Mouse (Mus musculus): ENCODE measurements around the gene Luc7l3. TPM values are rescaled to one million over a fixed set of nuclear protein-coding genes. Genes with fewer than 3 reads are reported as not detected.
A peak's percentile ranks its signal among the peaks of the same experiment; 100 is the strongest.

Luc7l3 gene
- total RNA-seq, 1 experiment from 2014 or later, result 210 TPM

DNA sequence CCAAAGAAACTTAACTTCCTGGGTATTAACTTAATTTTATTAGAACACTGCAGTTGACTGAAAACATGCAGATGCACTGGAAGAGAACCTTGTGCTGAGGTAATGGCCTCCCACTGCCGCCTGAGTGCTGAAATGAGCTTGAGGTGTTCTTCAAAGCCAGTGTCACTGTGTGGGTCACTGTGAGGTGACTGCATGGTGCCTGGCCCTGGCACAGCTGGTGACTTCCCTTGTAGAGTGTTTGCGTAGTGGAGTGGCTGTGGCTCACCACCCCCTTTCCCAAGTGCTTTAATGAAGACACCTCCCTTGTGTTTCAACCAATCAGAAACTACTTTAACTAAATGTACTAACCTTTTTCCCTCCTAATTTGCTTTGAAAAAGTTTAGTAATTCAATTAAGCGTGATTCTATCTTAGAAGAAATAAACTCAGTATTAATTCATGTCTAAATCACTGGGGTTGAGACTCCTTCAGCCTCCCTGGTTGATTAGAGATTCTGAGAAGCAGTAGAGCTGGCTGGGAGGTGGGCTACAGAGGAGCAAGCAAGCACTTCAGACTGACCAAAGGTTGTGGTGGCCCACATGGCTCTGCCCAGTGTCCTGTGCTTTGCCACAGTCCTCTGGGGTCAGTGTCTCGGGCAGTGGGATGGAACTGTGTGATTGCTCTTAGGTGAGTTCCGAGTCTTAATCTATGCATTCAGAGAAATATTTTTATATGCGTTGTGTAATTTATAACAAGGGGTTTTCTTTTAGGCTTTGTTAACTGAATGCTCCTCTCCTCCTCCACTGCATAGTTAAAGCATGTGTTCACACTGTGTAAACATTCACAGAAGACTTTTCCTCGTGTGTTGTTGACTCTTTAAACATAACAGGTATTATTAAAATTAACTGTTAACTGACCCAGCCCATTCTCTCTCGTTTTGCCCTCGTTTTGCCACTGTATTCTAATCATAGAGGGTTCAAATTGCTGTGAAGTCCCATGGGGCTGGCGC lies 19.5 kb upstream of the Luc7l3 start:
- no peak for ATAC-seq (replicated peaks; ENCODE audit: insufficient number of reproducible peaks, low FRiP score, low TSS enrichment, poor library complexity, severe bottlenecking)

DNA sequence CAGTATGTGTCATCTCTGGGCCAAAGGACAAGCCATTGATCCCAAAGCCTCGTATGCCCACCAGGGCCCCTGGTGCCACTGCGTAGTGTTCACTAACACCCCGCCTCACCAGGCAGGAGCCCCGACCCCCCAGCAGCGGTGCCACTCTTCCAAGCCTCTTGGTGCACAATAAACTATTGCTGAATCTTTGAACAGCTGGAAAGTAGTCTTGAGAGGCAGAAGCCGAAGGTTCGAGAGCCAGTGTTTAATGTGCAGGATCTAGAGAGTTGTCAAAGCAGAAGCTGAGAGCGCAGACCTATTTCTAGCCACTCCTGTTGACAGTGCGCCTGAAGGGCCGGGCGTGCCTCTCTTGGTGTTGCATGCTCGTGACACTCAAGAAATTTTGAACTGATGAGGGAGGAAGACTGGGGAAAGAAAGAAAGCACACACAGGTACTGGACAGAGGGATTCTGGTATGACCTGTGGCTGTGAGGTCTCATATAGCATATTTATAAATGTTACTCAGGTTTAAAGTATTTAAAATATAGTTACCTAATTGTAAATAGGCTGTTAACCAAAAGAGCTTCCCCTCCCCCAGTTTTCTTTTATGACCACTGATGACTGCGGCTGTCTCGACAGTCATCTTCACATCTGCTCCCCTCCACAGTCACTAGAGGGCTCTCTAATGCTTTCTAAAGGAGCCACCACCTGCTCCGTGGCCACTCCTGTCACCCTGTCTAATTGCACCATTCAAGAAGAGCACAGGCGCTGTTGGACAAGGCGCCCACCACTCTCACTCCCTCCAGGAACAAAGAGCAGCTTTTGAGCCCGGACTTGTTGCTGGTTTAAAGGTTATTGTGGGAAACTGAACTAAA lies 18.2 kb upstream of the Luc7l3 start:
- 0 out of 2 replicates have a peak, but pooled peaks have one; percentile 35 for ATAC-seq (replicated peaks; ENCODE audit: insufficient number of reproducible peaks, low FRiP score, low TSS enrichment, poor library complexity, severe bottlenecking)

DNA sequence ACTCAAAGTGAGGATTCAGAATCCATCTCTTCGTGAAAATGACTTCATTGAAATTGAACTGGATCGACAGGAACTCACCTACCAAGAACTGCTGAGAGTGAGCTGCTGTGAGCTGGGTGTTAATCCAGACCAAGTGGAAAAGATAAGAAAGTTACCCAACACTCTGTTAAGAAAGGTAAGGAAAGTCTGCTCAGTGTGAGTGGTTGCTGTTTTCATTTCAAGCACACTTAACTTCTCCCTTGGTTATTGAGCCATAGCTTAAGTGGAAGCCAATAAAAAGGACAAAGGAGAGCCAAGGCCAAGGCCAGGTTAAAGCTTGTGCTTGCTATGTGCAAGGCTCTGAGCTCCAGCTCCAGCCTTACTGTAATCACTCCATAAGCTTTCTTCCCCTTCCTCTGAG lies 16.6 kb upstream of the Luc7l3 start:
- no peak for ATAC-seq (replicated peaks; ENCODE audit: insufficient number of reproducible peaks, low FRiP score, low TSS enrichment, poor library complexity, severe bottlenecking)

DNA sequence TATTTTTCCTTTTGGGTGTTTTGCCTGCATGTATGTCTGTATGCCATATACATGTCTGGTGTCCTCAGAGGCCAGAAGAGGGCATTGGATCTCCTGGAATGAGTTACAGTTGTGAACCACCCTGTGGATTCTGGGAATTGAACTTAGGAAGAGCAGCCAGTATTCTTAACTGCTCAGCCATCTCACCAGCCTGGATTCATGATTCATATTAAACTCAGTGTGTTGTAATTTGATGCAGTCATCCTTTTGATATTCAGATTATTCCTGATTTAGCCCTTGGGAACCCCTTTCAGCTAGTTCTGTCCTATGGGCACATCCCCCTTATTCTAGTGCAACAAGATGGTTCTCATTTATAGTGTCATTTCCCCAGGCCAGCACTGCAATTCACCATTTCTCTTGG lies 14.8 kb upstream of the Luc7l3 start:
- ATAC-seq (replicated peaks; ENCODE audit: insufficient number of reproducible peaks, low FRiP score, low TSS enrichment, poor library complexity, severe bottlenecking), result no peak

DNA sequence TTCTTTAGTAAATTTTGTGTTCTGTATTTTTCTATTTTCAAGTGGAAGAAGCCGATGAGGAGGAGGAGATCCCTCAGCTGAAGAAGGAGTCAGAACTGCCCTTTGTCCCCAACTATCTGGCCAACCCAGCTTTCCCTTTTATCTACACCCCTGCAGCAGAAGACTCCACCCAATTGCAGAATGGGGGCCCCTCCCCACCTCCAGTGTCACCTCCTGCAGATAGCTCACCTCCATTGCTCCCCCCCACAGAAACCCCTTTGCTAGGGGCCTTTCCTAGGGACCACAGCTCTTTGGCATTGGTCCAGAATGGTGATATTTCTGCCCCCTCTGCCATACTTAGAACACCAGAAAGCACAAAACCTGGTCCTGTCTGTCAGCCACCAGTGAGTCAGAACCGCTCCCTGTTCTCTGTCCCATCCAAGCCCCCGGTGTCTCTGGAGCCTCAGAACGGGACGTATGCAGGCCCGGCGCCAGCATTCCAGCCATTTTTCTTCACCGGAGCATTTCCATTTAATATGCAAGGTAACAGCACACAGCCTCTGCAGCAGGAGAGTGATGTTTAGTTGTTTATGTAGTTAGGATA lies 12.7 kb upstream of the Luc7l3 start:
- no peak for ATAC-seq (replicated peaks; ENCODE audit: insufficient number of reproducible peaks, low FRiP score, low TSS enrichment, poor library complexity, severe bottlenecking)

DNA sequence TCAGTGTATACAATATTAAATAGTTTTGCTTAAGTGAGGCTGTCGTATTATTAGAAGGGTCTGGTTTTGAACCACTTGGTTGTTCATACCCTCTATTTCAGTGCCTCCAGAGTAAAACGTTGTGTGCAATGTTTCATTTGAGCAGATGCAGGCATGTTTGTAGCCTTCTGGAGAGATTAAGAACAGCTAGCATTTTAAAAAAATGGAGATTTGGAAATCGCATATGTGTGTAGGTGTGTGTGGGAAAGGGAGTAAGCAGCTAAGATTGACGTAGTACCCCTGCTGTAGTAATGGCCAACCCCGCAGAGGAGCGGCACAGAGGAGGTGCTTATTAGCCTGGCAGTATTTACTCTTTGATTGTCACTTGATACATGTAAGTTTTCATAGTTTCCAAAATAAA lies 10.9 kb upstream of the Luc7l3 start:
- ATAC-seq (replicated peaks; ENCODE audit: insufficient number of reproducible peaks, low FRiP score, low TSS enrichment, poor library complexity, severe bottlenecking), result no peak

DNA sequence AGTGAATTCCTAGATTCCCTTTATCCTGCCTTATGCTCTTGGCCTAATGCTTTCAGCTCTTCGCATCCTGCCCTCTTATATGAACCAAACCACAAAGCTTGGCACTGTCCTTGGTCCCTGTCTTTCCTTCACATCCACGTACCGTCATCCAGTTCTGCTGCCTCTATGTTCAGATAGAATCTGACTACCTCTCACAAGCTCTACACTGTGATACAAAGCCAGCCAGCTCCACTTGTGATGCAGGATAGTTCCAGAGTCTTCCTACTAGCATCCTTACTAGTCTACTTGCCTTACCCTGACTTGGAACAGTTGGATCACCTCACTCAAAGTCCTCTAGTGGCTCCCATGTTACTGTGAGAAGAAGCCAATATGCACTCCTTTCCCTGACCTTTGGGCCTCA lies 8.4 kb upstream of the Luc7l3 start:
- ATAC-seq (replicated peaks; ENCODE audit: insufficient number of reproducible peaks, low FRiP score, low TSS enrichment, poor library complexity, severe bottlenecking), result no peak

DNA sequence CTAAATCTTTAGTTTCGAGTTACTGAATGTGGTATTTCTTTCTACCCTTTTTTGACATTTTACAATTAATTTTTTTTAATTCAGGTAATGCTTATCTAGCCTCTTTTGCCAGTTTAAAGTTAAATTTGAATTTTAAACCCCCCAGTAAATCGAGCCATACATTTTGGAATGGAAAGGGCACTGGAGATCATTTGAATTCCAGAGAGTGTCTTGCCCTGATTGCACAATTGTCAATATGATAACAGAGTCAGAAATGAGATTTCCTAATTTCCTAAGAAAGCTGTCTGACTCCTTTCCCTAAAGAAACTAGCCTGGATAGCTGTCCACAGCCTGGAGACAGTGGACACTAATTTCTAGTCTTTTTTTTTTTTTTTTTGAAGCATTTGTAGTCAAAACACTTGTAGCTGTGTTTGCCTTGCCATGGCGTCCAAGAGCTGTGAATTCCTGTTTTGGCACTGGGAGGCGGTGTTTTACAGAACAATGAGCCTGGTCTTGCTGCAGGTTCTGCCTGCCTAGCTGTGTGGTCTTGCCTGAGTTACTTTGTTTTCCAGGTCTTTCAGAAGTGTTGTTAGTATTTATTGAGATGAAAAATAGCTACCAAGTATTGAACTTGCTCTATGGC lies 7.6 kb upstream of the Luc7l3 start:
- no peak for ATAC-seq (replicated peaks; ENCODE audit: insufficient number of reproducible peaks, low FRiP score, low TSS enrichment, poor library complexity, severe bottlenecking)

DNA sequence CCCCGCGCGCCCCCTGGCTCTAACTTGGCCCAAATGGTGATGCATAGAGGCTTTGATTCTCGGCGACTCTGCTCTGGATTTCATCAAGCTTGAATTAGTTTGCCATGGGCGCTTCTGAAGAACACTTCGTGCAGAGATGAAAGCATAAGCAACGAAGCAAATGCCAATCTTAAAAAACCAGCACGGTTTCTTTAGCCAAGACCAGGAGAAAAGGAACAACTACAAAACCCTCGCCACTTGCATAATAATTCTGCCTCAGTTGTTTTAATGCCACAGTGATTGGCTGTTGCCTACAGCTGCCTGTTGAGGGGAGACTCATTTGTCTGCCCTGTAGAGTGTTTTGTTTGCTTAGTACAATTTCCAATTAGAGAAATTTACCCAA lies 6.8 kb upstream of the Luc7l3 start:
- no peak for ATAC-seq (replicated peaks; ENCODE audit: insufficient number of reproducible peaks, low FRiP score, low TSS enrichment, poor library complexity, severe bottlenecking)

DNA sequence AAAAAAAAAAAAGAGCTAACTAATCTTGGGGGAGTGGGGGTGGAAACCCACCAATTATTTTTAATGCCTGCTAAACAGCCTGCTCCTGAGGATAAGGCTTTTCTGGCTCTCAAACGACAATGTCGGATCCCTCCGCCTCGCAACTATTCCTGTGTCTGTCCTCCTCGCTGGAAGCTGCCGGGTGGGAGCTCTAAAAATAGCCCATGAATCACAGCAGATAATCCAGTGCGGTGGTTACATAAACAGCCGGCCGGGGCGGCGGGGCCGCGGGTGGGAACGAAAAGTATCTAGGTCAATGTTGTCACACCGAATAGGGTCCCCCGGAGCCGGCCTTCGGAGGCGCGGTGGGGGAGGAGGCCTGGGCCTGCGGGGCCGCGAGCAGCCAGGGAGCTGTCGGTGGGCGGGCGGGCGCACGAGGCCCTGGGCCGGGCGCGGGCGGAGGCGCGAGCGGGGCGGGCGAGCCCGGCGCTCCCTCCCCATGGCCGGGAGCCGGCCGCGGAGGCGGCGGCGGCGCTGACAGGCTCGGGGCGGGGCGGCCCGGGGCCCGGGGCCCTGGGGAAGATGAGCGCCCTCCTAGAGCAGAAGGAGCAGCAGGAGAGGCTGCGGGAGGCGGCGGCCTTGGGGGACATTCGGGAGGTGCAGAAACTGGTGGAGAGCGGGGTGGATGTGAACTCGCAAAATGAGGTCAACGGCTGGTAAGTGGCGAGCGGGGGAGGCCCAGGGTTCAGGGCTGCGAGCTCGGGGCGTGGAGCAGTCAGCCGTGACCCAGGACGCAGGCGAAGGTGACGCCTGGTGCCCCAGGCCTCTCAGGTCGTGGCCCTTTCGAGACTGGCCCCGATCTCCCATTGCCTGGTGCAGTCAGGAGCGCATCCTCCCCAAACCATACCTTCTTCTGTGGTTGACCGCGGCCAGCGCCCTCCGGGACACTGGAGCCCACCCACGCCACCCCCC lies 6.2 kb upstream of the Luc7l3 start, which contains the start of gene Ankrd40:
Gene Ankrd40, plus strand, starts transcription at position 309 of the 951 bp plus-strand sequence.
- peak; percentile 87 for ATAC-seq (replicated peaks; ENCODE audit: insufficient number of reproducible peaks, low FRiP score, low TSS enrichment, poor library complexity, severe bottlenecking)

DNA sequence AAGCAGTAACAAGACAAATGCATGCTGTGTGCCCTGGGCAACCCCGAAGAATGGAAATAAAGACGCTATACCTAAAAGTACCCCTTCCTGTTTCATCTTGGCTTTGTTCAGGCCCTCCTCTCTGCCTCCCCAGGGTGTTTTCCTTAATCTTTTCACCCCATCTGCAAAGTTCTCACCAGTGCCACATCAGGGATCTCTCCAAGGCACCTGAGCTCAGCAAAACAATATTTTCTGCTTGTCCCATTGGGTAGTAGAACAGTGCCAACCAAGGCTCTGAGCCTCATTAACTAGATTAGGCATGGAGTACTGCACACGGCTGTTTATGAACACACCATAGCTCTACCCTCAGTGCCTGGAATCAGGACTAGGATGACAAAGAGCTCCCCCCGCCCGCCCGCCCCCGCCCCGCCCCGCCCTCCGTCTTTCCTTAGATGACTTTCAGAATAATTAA lies 5.2 kb upstream of the Luc7l3 start:
- no peak for ATAC-seq (replicated peaks; ENCODE audit: insufficient number of reproducible peaks, low FRiP score, low TSS enrichment, poor library complexity, severe bottlenecking)

DNA sequence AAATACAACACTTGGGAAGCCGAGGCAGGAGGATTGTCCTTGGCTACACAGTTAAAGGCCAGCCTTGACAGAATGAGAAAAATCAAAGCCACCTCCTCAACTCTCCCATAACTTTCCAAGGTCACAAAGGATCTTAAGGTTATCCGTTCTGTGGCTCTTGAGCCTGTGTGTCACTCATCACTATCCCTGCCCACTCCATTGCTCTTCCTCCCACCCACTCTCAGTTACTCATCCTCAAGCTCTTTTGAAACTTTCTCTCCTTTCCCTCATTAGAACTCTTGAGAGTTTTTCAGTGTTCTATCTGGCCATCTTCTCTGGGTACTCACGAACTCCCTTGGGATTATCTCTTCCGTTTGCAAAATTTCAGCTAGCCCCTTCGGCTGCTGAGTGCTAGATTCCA lies 2.8 kb upstream of the Luc7l3 start:
- no peak for ATAC-seq (replicated peaks; ENCODE audit: insufficient number of reproducible peaks, low FRiP score, low TSS enrichment, poor library complexity, severe bottlenecking)

DNA sequence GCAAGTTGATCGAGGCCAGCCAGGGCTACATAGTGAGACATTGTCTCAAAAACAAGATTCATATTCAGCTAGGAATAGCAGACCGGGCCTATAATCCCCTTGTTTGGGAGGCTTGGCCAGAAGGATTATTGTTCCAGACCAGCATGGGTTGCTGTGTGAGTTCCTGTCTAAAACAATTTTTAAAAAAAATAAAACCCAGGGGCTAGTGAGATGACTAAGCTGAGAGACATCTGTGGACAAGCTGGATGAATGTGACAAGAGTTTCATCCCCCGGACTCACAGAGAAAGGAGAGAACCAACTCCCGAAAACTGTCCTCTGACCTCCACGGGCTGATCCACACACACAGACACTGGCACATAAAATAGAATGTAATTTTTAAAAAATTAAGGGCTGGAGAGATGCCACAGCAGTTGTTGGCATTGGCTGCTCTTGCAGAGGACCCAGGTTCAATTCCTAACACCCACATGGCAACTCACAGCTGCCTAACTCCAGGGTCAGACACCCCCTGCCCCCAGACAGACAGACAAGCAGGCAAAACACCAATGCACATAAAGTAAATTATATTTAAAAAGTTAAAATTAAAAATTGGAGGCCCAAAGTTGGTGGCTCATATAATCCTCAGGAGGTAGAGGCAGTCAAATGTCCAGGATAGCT lies 1.6 kb upstream of the Luc7l3 start:
- no peak for ATAC-seq (replicated peaks; ENCODE audit: insufficient number of reproducible peaks, low FRiP score, low TSS enrichment, poor library complexity, severe bottlenecking)

DNA sequence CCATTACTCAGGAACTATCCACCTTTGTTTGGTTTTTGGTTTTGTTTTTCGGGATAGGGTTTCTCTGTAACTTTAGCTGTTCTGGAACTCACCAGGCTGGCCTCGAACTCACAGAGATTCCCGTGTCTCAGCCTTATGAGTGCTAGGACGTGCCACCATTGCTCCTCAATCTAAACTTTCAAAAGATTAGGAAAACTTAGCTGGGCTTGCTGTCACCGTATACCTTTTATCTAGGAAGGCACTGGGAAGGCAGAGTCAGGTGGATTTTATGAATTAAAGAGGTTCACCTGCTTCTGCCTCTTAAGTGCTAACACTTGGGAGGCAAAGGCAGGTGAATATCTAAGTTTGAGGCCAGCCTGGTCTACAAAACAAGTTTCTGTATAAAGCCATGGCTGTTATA lies 848 bp upstream of the Luc7l3 start:
- ATAC-seq (replicated peaks; ENCODE audit: insufficient number of reproducible peaks, low FRiP score, low TSS enrichment, poor library complexity, severe bottlenecking), result no peak

DNA sequence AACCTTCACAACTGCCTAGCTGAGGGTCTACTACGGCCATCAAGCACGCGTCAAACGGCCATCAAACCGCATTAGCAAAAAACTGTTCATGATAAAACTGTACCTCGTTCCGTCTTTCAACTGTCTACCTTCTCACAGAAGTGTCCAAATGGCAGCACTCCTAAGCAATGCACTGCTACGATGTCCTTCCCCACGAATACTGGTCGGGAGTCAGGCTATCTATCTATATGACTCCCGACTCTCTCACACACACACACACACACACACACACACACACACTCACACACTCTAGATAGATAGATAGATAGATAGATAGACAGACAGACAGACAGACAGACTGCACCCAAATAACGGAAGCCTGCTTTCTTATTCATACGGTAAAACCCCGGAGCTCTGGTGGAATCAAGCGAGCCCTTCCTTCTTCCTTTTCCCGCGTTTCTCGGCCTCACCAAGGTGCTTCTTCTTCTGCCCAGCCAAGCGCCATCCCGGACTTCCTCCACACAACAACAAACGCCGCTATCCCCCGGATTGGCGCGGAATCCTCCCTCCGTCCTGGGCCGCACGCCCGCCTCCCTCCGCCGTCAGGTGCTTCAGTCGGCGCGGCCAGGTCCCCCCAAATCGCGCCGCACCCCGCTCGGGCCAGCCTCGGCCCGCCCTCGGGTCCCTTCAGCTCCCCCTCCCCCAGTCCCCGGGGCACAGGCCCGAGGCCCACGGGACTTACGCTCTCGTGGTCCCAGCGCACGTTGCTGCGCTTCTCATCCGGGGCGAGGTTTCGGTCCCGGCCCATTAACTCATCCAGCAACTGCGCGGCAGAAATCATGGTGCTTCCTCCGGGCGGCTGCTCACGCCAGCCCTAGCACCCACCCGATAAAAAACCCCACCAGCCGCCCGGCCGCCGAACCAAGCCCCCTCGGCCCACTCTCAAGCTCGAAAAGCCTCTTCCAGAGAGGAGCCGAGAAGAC lies 538 bp downstream of the Luc7l3 start:
- peak; percentile 38 for ATAC-seq (replicated peaks; ENCODE audit: insufficient number of reproducible peaks, low FRiP score, low TSS enrichment, poor library complexity, severe bottlenecking)

DNA sequence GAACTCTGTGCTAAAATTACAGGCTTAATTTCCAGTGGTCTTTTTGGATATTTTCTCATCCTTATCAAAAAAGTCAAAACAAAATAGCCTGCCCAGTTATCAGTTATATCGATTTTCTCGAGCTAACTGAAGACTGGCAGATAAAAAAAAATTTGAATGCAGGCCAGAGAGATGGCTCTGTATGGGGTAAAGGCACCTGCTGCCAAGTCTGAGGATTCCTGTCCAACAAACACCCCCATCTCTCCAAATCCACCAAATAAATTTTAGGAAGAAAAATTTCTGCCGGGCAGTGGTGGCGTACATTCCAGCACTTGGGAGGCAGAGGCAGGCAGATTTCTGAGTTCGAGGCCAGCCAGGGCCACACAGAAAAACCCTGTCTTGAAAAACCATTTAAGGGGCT lies 3.7 kb downstream of the Luc7l3 start:
- no peak for ATAC-seq (replicated peaks; ENCODE audit: insufficient number of reproducible peaks, low FRiP score, low TSS enrichment, poor library complexity, severe bottlenecking)

All from monocyte, adult 5-6 weeks (primary cell).